Mouse (Mus musculus): ENCODE measurements at regions not wholly inside any gene's neighbourhood (a gene's known extent, or its start where the extent isn't known, plus 50 kb on each side); places are given as distances from the start of the nearest gene placed in this dataset.

- H3K27ac ChIP-seq (ENCODE audit: insufficient read depth, low read depth, low read length) = no peak overlapping the region
- TF ChIP-seq CTCF (IDR thresholded peaks at IDR 0.05; ENCODE audit: insufficient read depth, low read depth, low read length) = no peak
- no peak for TF ChIP-seq POLR2A (IDR thresholded peaks at IDR 0.05; ENCODE audit: insufficient read depth, low read depth, low read length)
- no peak overlapping the region for H3K4me3 ChIP-seq (ENCODE audit: insufficient read depth, low read depth, low read length)
- WGBS = 64% methylated on average over 10 of the region's 10 CpGs
- peaks cover 17% of the 10 kb centered on the region for H3K4me1 ChIP-seq (ENCODE audit: control insufficient read depth, insufficient read depth, low read length)
Observed at GRCm38 (mm10) chr9:14202551-14203306, 72.1 kb upstream of the Sesn3 start.

GRCm38 (mm10) chr9:14203307-14203695 is 71.6 kb upstream of the Sesn3 start:
- H3K4me3 ChIP-seq (ENCODE audit: insufficient read depth, low read depth, low read length) = no peak overlapping the region
- no peak for TF ChIP-seq CTCF (IDR thresholded peaks at IDR 0.05; ENCODE audit: insufficient read depth, low read depth, low read length)
- TF ChIP-seq POLR2A (IDR thresholded peaks at IDR 0.05; ENCODE audit: insufficient read depth, low read depth, low read length) = no peak
- peaks cover 17% of the 10 kb centered on the region for H3K4me1 ChIP-seq (ENCODE audit: control insufficient read depth, insufficient read depth, low read length)
- WGBS = 67% methylated on average over 2 of the region's 2 CpGs
- no peak overlapping the region for H3K27ac ChIP-seq (ENCODE audit: insufficient read depth, low read depth, low read length)

GRCm38 (mm10) chr9:14203768-14204416 is 71.0 kb upstream of the Sesn3 start:
- H3K4me1 ChIP-seq (ENCODE audit: control insufficient read depth, insufficient read depth, low read length) = peaks cover 17% of the 10 kb centered on the region
- no peak overlapping the region for H3K27ac ChIP-seq (ENCODE audit: insufficient read depth, low read depth, low read length)
- TF ChIP-seq POLR2A (IDR thresholded peaks at IDR 0.05; ENCODE audit: insufficient read depth, low read depth, low read length) (no peak), CTCF (IDR thresholded peaks at IDR 0.05; ENCODE audit: insufficient read depth, low read depth, low read length) (no peak)
- 87% methylated on average over 11 of the region's 11 CpGs for WGBS
- no peak overlapping the region for H3K4me3 ChIP-seq (ENCODE audit: insufficient read depth, low read depth, low read length)

- Histone ChIP-seq H3K27ac (ENCODE audit: insufficient read depth, low read depth, low read length) (no peak overlapping the region), H3K4me3 (ENCODE audit: insufficient read depth, low read depth, low read length) (no peak overlapping the region), H3K4me1 (ENCODE audit: control insufficient read depth, insufficient read depth, low read length) (peaks cover 17% of the 10 kb centered on the region)
- 79% methylated on average over 1 of the region's 1 CpGs for WGBS
- TF ChIP-seq CTCF (IDR thresholded peaks at IDR 0.05; ENCODE audit: insufficient read depth, low read depth, low read length) (no peak), POLR2A (IDR thresholded peaks at IDR 0.05; ENCODE audit: insufficient read depth, low read depth, low read length) (no peak)
Observed at GRCm38 (mm10) chr9:14204817-14205216, 70.0 kb upstream of the Sesn3 start.

- 80% methylated on average over 16 of the region's 16 CpGs for WGBS
Observed at GRCm38 (mm10) chr9:14206838-14207560, 67.9 kb upstream of the Sesn3 start.

GRCm38 (mm10) chr9:14207561-14207936 is 67.3 kb upstream of the Sesn3 start:
- WGBS = 81% methylated on average over 3 of the region's 3 CpGs
- Histone ChIP-seq H3K27ac (ENCODE audit: insufficient read depth, low read depth, low read length) (no peak overlapping the region), H3K4me1 (ENCODE audit: control insufficient read depth, insufficient read depth, low read length) (peaks cover 6% of the 10 kb centered on the region), H3K4me3 (ENCODE audit: insufficient read depth, low read depth, low read length) (no peak overlapping the region)
- TF ChIP-seq POLR2A (IDR thresholded peaks at IDR 0.05; ENCODE audit: insufficient read depth, low read depth, low read length) (no peak), CTCF (IDR thresholded peaks at IDR 0.05; ENCODE audit: insufficient read depth, low read depth, low read length) (no peak)

More at GRCm38 (mm10) chr9:14206838-14207560, 67.9 kb upstream of the Sesn3 start:
- H3K4me3 ChIP-seq (ENCODE audit: insufficient read depth, low read depth, low read length) = no peak overlapping the region
- H3K27ac ChIP-seq (ENCODE audit: insufficient read depth, low read depth, low read length) = no peak overlapping the region
- H3K4me1 ChIP-seq (ENCODE audit: control insufficient read depth, insufficient read depth, low read length) = peaks cover 7% of the 10 kb centered on the region
- TF ChIP-seq CTCF (IDR thresholded peaks at IDR 0.05; ENCODE audit: insufficient read depth, low read depth, low read length) (no peak), POLR2A (IDR thresholded peaks at IDR 0.05; ENCODE audit: insufficient read depth, low read depth, low read length) (no peak)

- 71% methylated on average over 2 of the region's 2 CpGs for WGBS
- 0 out of 2 replicates have a peak, but pooled peaks cover 2% of the 10 kb centered on the region for H3K4me1 ChIP-seq (ENCODE audit: control insufficient read depth, insufficient read depth, low read length)
- no peak for TF ChIP-seq CTCF (IDR thresholded peaks at IDR 0.05; ENCODE audit: insufficient read depth, low read depth, low read length)
- no peak for TF ChIP-seq POLR2A (IDR thresholded peaks at IDR 0.05; ENCODE audit: insufficient read depth, low read depth, low read length)
- no peak overlapping the region for H3K27ac ChIP-seq (ENCODE audit: insufficient read depth, low read depth, low read length)
- no peak overlapping the region for H3K4me3 ChIP-seq (ENCODE audit: insufficient read depth, low read depth, low read length)
Observed at GRCm38 (mm10) chr9:14213283-14213682, 61.6 kb upstream of the Sesn3 start.

GRCm38 (mm10) chr9:14215171-14215782 is 59.6 kb upstream of the Sesn3 start:
- no peak overlapping the region for H3K4me3 ChIP-seq (ENCODE audit: insufficient read depth, low read depth, low read length)
- H3K4me1 ChIP-seq (ENCODE audit: control insufficient read depth, insufficient read depth, low read length) = 0 out of 2 replicates have a peak, but pooled peaks cover 2% of the 10 kb centered on the region
- no peak overlapping the region for H3K27ac ChIP-seq (ENCODE audit: insufficient read depth, low read depth, low read length)
- 60% methylated on average over 5 of the region's 5 CpGs for WGBS
- TF ChIP-seq POLR2A (IDR thresholded peaks at IDR 0.05; ENCODE audit: insufficient read depth, low read depth, low read length) (no peak), CTCF (IDR thresholded peaks at IDR 0.05; ENCODE audit: insufficient read depth, low read depth, low read length) (no peak)
